Mouse (Mus musculus): ENCODE results near the gene Dnajc28. TPM values are rescaled to one million over a fixed set of nuclear protein-coding genes. Genes with fewer than 3 reads are reported as not detected.

The Dnajc28 gene
- polyA plus RNA-seq, 1 experiment from 2014 or later = 6.0 TPM

GRCm38 (mm10) chr16:91620991-91621390 lies 2.2 kb upstream of the Dnajc28 start:
- WGBS = 92% methylated on average over 11 of the region's 11 CpGs

GRCm38 (mm10) chr16:91620185-91620584 lies 1.4 kb upstream of the Dnajc28 start:
- H3K4me2 ChIP-seq (replicated peaks) = no peak overlapping the region
- no peak for ATAC-seq (ENCODE audit: low FRiP score)

More at GRCm38 (mm10) chr16:91620991-91621390, 2.2 kb upstream of the Dnajc28 start:
- no peak for ATAC-seq (ENCODE audit: low FRiP score)
- Histone ChIP-seq H3K9ac (no peak overlapping the region), H3K27me3 (ENCODE audit: control insufficient read depth, insufficient read depth, low read length) (no peaks in the 10 kb centered on the region), H3K4me3 (replicated peaks; ENCODE audit: low read length) (no peak overlapping the region), H3K27ac (no peak overlapping the region), H3K9me3 (ENCODE audit: control insufficient read depth, low read length) (no peaks in the 10 kb centered on the region), H3K36me3 (replicated peaks; ENCODE audit: control insufficient read depth, insufficient read depth) (peaks cover 57% of the 10 kb centered on the region), H3K4me1 (replicated peaks; ENCODE audit: control insufficient read depth, insufficient read depth, low read length) (peaks cover 4% of the 10 kb centered on the region; the same call in 1 of the 2 replicates), H3K4me2 (replicated peaks) (no peak overlapping the region)
- DNase-seq (ENCODE audit: low spot score) = no peak

GRCm38 (mm10) chr16:91614552-91614951 lies 4.3 kb downstream of the Dnajc28 start:
- Histone ChIP-seq H3K27me3 (ENCODE audit: control insufficient read depth, insufficient read depth, low read length) (no peaks in the 10 kb centered on the region), H3K9me3 (ENCODE audit: control insufficient read depth, low read length) (no peaks in the 10 kb centered on the region), H3K9ac (no peak overlapping the region), H3K27ac (no peak overlapping the region), H3K36me3 (replicated peaks; ENCODE audit: control insufficient read depth, insufficient read depth) (no peaks in the 10 kb centered on the region), H3K4me2 (replicated peaks) (no peak overlapping the region), H3K4me3 (replicated peaks; ENCODE audit: low read length) (no peak overlapping the region), H3K4me1 (replicated peaks; ENCODE audit: control insufficient read depth, insufficient read depth, low read length) (peaks cover 4% of the 10 kb centered on the region; the same call in 1 of the 2 replicates)
- WGBS = 89% methylated on average over 6 of the region's 6 CpGs
- DNase-seq (ENCODE audit: low spot score) = no peak
- ATAC-seq (ENCODE audit: low FRiP score) = no peak

More at GRCm38 (mm10) chr16:91620185-91620584, 1.4 kb upstream of the Dnajc28 start:
- Histone ChIP-seq H3K9ac (no peak overlapping the region), H3K4me3 (replicated peaks; ENCODE audit: low read length) (no peak overlapping the region), H3K9me3 (ENCODE audit: control insufficient read depth, low read length) (no peaks in the 10 kb centered on the region), H3K36me3 (replicated peaks; ENCODE audit: control insufficient read depth, insufficient read depth) (peaks cover 49% of the 10 kb centered on the region), H3K4me1 (replicated peaks; ENCODE audit: control insufficient read depth, insufficient read depth, low read length) (peaks cover 4% of the 10 kb centered on the region; the same call in 1 of the 2 replicates), H3K27ac (no peak overlapping the region), H3K27me3 (ENCODE audit: control insufficient read depth, insufficient read depth, low read length) (no peaks in the 10 kb centered on the region)
- DNase-seq (ENCODE audit: low spot score) = no peak
- WGBS = 92% methylated on average over 5 of the region's 5 CpGs

- DNase-seq (ENCODE audit: low spot score) (no peak), ATAC-seq (ENCODE audit: low FRiP score) (no peak)
- Histone ChIP-seq H3K27me3 (ENCODE audit: control insufficient read depth, insufficient read depth, low read length) (no peaks in the 10 kb centered on the region), H3K9ac (no peak overlapping the region), H3K27ac (no peak overlapping the region), H3K9me3 (ENCODE audit: control insufficient read depth, low read length) (no peaks in the 10 kb centered on the region), H3K36me3 (replicated peaks; ENCODE audit: control insufficient read depth, insufficient read depth) (no peaks in the 10 kb centered on the region), H3K4me2 (replicated peaks) (no peak overlapping the region), H3K4me3 (replicated peaks; ENCODE audit: low read length) (no peak overlapping the region), H3K4me1 (replicated peaks; ENCODE audit: control insufficient read depth, insufficient read depth, low read length) (no peaks in the 10 kb centered on the region)
- 68% methylated on average over 5 of the region's 5 CpGs for WGBS
These were observed 6.3 kb downstream of the Dnajc28 start for GRCm38 (mm10) chr16:91612525-91612924.

GRCm38 (mm10) chr16:91611248-91611647 lies 7.6 kb downstream of the Dnajc28 start:
- Histone ChIP-seq H3K9me3 (ENCODE audit: control insufficient read depth, low read length) (no peaks in the 10 kb centered on the region), H3K4me3 (replicated peaks; ENCODE audit: low read length) (no peak overlapping the region), H3K27ac (no peak overlapping the region), H3K36me3 (replicated peaks; ENCODE audit: control insufficient read depth, insufficient read depth) (no peaks in the 10 kb centered on the region), H3K4me2 (replicated peaks) (no peak overlapping the region), H3K4me1 (replicated peaks; ENCODE audit: control insufficient read depth, insufficient read depth, low read length) (no peaks in the 10 kb centered on the region), H3K9ac (no peak overlapping the region), H3K27me3 (ENCODE audit: control insufficient read depth, insufficient read depth, low read length) (no peaks in the 10 kb centered on the region)
- no peak for ATAC-seq (ENCODE audit: low FRiP score)
- 78% methylated on average over 11 of the region's 11 CpGs for WGBS
- no peak for DNase-seq (ENCODE audit: low spot score)

- DNase-seq (ENCODE audit: low spot score) = peak; percentile 26
- 80% methylated on average over 9 of the region's 9 CpGs for whole genome bisulfite sequencing
- H3K27ac ChIP-seq = no peak overlapping the region
These were observed 9.2 kb downstream of the Dnajc28 start for GRCm38 (mm10) chr16:91609501-91610245.

GRCm38 (mm10) chr16:91606958-91607357 lies 11.9 kb downstream of the Dnajc28 start:
- H3K9ac ChIP-seq = no peak overlapping the region
- WGBS = 94% methylated on average over 8 of the region's 8 CpGs
- ATAC-seq (ENCODE audit: low FRiP score) (no peak), DNase-seq (ENCODE audit: low spot score) (no peak)
- H3K4me2 ChIP-seq (replicated peaks) = no peak overlapping the region
- H3K27me3 ChIP-seq (ENCODE audit: control insufficient read depth, insufficient read depth, low read length) = no peaks in the 10 kb centered on the region
- H3K27ac ChIP-seq = no peak overlapping the region
- no peaks in the 10 kb centered on the region for H3K36me3 ChIP-seq (replicated peaks; ENCODE audit: control insufficient read depth, insufficient read depth)
- H3K9me3 ChIP-seq (ENCODE audit: control insufficient read depth, low read length) = no peaks in the 10 kb centered on the region
- no peaks in the 10 kb centered on the region for H3K4me1 ChIP-seq (replicated peaks; ENCODE audit: control insufficient read depth, insufficient read depth, low read length)
- no peak overlapping the region for H3K4me3 ChIP-seq (replicated peaks; ENCODE audit: low read length)

More at GRCm38 (mm10) chr16:91609501-91610245, 9.2 kb downstream of the Dnajc28 start:
- Histone ChIP-seq H3K4me2 (replicated peaks) (no peak overlapping the region), H3K4me3 (replicated peaks; ENCODE audit: low read length) (no peak overlapping the region), H3K9ac (no peak overlapping the region), H3K36me3 (replicated peaks; ENCODE audit: control insufficient read depth, insufficient read depth) (no peaks in the 10 kb centered on the region), H3K9me3 (ENCODE audit: control insufficient read depth, low read length) (no peaks in the 10 kb centered on the region), H3K27me3 (ENCODE audit: control insufficient read depth, insufficient read depth, low read length) (no peaks in the 10 kb centered on the region), H3K4me1 (replicated peaks; ENCODE audit: control insufficient read depth, insufficient read depth, low read length) (no peaks in the 10 kb centered on the region)
- ATAC-seq (ENCODE audit: low FRiP score) = no peak

- Histone ChIP-seq H3K4me1 (replicated peaks; ENCODE audit: control insufficient read depth, insufficient read depth, low read length) (no peaks in the 10 kb centered on the region), H3K36me3 (replicated peaks; ENCODE audit: control insufficient read depth, insufficient read depth) (no peaks in the 10 kb centered on the region), H3K27me3 (ENCODE audit: control insufficient read depth, insufficient read depth, low read length) (no peaks in the 10 kb centered on the region), H3K4me2 (replicated peaks) (no peak overlapping the region), H3K9ac (no peak overlapping the region), H3K27ac (no peak overlapping the region), H3K9me3 (ENCODE audit: control insufficient read depth, low read length) (no peaks in the 10 kb centered on the region), H3K4me3 (replicated peaks; ENCODE audit: low read length) (no peak overlapping the region)
- DNase-seq (ENCODE audit: low spot score) (no peak), ATAC-seq (ENCODE audit: low FRiP score) (no peak)
- 72% methylated on average over 6 of the region's 6 CpGs for WGBS
These were observed 13.7 kb downstream of the Dnajc28 start for GRCm38 (mm10) chr16:91605156-91605555.

- ATAC-seq (ENCODE audit: low FRiP score) (no peak), DNase-seq (ENCODE audit: low spot score) (no peak)
- Histone ChIP-seq H3K36me3 (replicated peaks; ENCODE audit: control insufficient read depth, insufficient read depth) (no peaks in the 10 kb centered on the region), H3K9me3 (ENCODE audit: control insufficient read depth, low read length) (no peaks in the 10 kb centered on the region), H3K27me3 (ENCODE audit: control insufficient read depth, insufficient read depth, low read length) (peaks cover 15% of the 10 kb centered on the region), H3K27ac (no peak overlapping the region), H3K4me3 (replicated peaks; ENCODE audit: low read length) (no peak overlapping the region), H3K4me2 (replicated peaks) (no peak overlapping the region), H3K4me1 (replicated peaks; ENCODE audit: control insufficient read depth, insufficient read depth, low read length) (peaks cover 3% of the 10 kb centered on the region), H3K9ac (no peak overlapping the region)
- WGBS = 73% methylated on average over 9 of the region's 9 CpGs
These were observed 17.1 kb downstream of the Dnajc28 start for GRCm38 (mm10) chr16:91601693-91602092.

Measured in hindbrain, embryonic 14.5 days (tissue).